ENCODE assay signal across 12 mouse cellular contexts in genomic region chr8:120701758-120702465, GRCm38 (mm10). TPM values are rescaled to one million over a fixed set of nuclear protein-coding genes. Genes with fewer than 3 reads are reported as not detected.
DNase-seq lines count a peak whose midpoint lies in the region; ATAC-seq and TF ChIP-seq lines count a peak whose summit lies in the region.
"Had no signal": no experiment of that assay in that cellular context is flagged by ENCODE, and none has a peak within 500 bp of the region (broad histone marks: within the 10 kb centered on the region; RNA-seq: fewer than 3 reads in every experiment).

No protein-coding gene starts in this region.

- peak; percentile 80 for ATAC-seq in megakaryocyte, adult 5-6 weeks (ENCODE audit: poor library complexity, severe bottlenecking)
- ATAC-seq: forebrain, embryonic 15.5 days; Patski had no signal

- H3K27ac ChIP-seq in left cerebral cortex, adult 2 months = no peak overlapping the region
- H3K27ac ChIP-seq: forebrain, embryonic 15.5 days had no signal

- no peak overlapping the region for H3K4me3 ChIP-seq in left cerebral cortex, adult 2 months
- H3K4me3 ChIP-seq: forebrain, embryonic 15.5 days had no signal

- no peak for TF ChIP-seq CTCF in left cerebral cortex, adult 2 months (IDR thresholded peaks at IDR 0.05)

- intact Hi-C loops in left cerebral cortex, adult 2 months (cut with DNase I) = loop anchor here (2.0 kb wide), 1 partner anchor 33 kb away; no protein-coding TSS in a partner anchor
- intact Hi-C loops in left cerebral cortex, postnatal 10 days (cut with DNase I) = no loop called here

- peak; percentile 30 to 41 for DNase-seq in left cerebral cortex, adult 2 months (ENCODE audit: extremely low spot score in 1 of 2, low spot score in 2 of 2)
- DNase-seq in left cerebral cortex, postnatal 10 days (ENCODE audit: extremely low spot score in 1 of 2, low spot score in 2 of 2) = no peak
- peak; percentile 78 for DNase-seq in T-cell, adult 2 months (ENCODE audit: low spot score)
- DNase-seq in thymus, adult 18-20 months = peak; percentile 75 to 86
- DNase-seq in ovary, postnatal 14 days (ENCODE audit: low spot score) = no peak
- DNase-seq in heart, adult 9 months (ENCODE audit: low spot score in 2 of 2) = no peak
- DNase-seq in gastrocnemius, postnatal 25 days = no peak
- DNase-seq: heart, postnatal 36 days; lung, postnatal 10 days had no signal

RNA-seq across cellular contexts. Expression of gene Emc8, which starts 33.5 kb away (rescaled TPM):
- total RNA-seq in left cerebral cortex, adult 2 months (2021) = 10 to 100 TPM; 68.1 to 81.2 TPM
- 10 to 100 TPM; 66.6 to 72.9 TPM for total RNA-seq in left cerebral cortex, postnatal 10 days (2021)
- total RNA-seq in megakaryocyte, adult 5-6 weeks (2015) = 46.7 and 48.7 TPM in 2 replicates
- 41.6 and 51.3 TPM in 2 replicates for total RNA-seq in megakaryocyte, adult 5-6 weeks (2017)
- total RNA-seq in gastrocnemius, postnatal 25 days (2021) = 10 to 100 TPM; 28.0 to 28.1 TPM

RNA-seq across cellular contexts. Expression of gene Cox4i1, which starts 33.9 kb away (rescaled TPM):
- total RNA-seq in left cerebral cortex, adult 2 months (2021) = 1,000 to 10,000 TPM; 1,050 to 1,086 TPM
- total RNA-seq in left cerebral cortex, postnatal 10 days (2021) = 1,000 to 10,000 TPM; 1,012 to 1,017 TPM
- 776 and 796 TPM in 2 replicates for total RNA-seq in megakaryocyte, adult 5-6 weeks (2015)
- 479 and 480 TPM in 2 replicates for total RNA-seq in megakaryocyte, adult 5-6 weeks (2017)
- 1,000 to 10,000 TPM; 1,728 to 1,814 TPM for total RNA-seq in gastrocnemius, postnatal 25 days (2021)

RNA-seq across cellular contexts. Expression of gene Gm27021, which starts 34.0 kb away (rescaled TPM):
- 1 to 10 TPM in 1 of 2 experiments, not detected in 1; 1.5 TPM for total RNA-seq in left cerebral cortex, adult 2 months (2021)
- under 1 TPM in 1 of 2 experiments, not detected in 1; 0.66 TPM for total RNA-seq in left cerebral cortex, postnatal 10 days (2021)
- not detected in 2 replicates for total RNA-seq in megakaryocyte, adult 5-6 weeks (2015)
- total RNA-seq in megakaryocyte, adult 5-6 weeks (2017) = 0.29 TPM in 1 of 2 replicates, not detected in the other
- total RNA-seq in gastrocnemius, postnatal 25 days (2021) = not detected

RNA-seq across cellular contexts. Expression of gene Irf8, which starts 34.2 kb away (rescaled TPM):
- total RNA-seq in left cerebral cortex, adult 2 months (2021) = 1 to 10 TPM; 3.7 to 5.5 TPM
- total RNA-seq in left cerebral cortex, postnatal 10 days (2021) = 1 to 10 TPM; 3.7 to 4.5 TPM
- 167 and 175 TPM in 2 replicates for total RNA-seq in megakaryocyte, adult 5-6 weeks (2015)
- total RNA-seq in megakaryocyte, adult 5-6 weeks (2017) = 282 and 289 TPM in 2 replicates
- 1 to 10 TPM; 3.9 to 5.0 TPM for total RNA-seq in gastrocnemius, postnatal 25 days (2021)

RNA-seq across cellular contexts. Expression of gene 1190005I06Rik, which starts 54.5 kb away (rescaled TPM):
- 10 to 100 TPM; 11.3 to 11.5 TPM for total RNA-seq in left cerebral cortex, adult 2 months (2021)
- 1 to 10 TPM; 5.2 to 7.1 TPM for total RNA-seq in left cerebral cortex, postnatal 10 days (2021)
- 0.18 TPM in 1 of 2 replicates, not detected in the other for total RNA-seq in megakaryocyte, adult 5-6 weeks (2015)
- not detected in 2 replicates for total RNA-seq in megakaryocyte, adult 5-6 weeks (2017)
- total RNA-seq in gastrocnemius, postnatal 25 days (2021) = under 1 TPM; 0.67 to 0.70 TPM

Comparison
In these comparisons a context has a peak if more than half of its experiments do, and no peak if none do; other contexts are left out.
1. DNase-seq: peak in left cerebral cortex, adult 2 months (2 of 2), T-cell, adult 2 months (single experiment) and thymus, adult 18-20 months (2 of 2); none in left cerebral cortex, postnatal 10 days (0 of 2), ovary, postnatal 14 days (single experiment), heart, adult 9 months (0 of 2) and gastrocnemius, postnatal 25 days (single experiment).